Mouse (Mus musculus) T-helper 17 cell (primary cell): ENCODE data around the gene Ssh3.

Experiments
- in situ Hi-C, 2 experiments: fragments of 300-600 bp; cut with MboI, MseI; formaldehyde crosslinking; loops; 1 replicate in 1 of 2; 2 replicates in 1 of 2; pipeline ENCODE4 v1.15.1; 2025; ENCODE audit warnings: high pct_unique_total_duplicates in 2 of 2

Gene Ssh3

GRCm38 (mm10) chr19:4268566-4269361 lies at the start of gene Ssh3:
TSS of gene Ssh3 (minus strand) at chr19:4269180.
- in situ Hi-C loops = loop anchor here (5.0 kb wide), 1 partner anchor 44 kb away; no protein-coding TSS in a partner anchor

- in situ Hi-C loops = no loop called here
Observed at GRCm38 (mm10) chr19:4317181-4317580, 48.2 kb upstream of the Ssh3 start.

GRCm38 (mm10) chr19:4315223-4315944 lies 46.4 kb upstream of the Ssh3 start:
- in situ Hi-C loops = no loop called here

GRCm38 (mm10) chr19:4309776-4310185 lies 40.8 kb upstream of the Ssh3 start:
- in situ Hi-C loops = loop anchor here (5.0 kb wide), 1 partner anchor 42 kb away; the partner anchor contains the start of gene Ssh3 (in 2 of the 2)

- in situ Hi-C loops = no loop called here
Observed at GRCm38 (mm10) chr19:4309302-4309701, 40.3 kb upstream of the Ssh3 start.

GRCm38 (mm10) chr19:4306190-4306577 lies 37.2 kb upstream of the Ssh3 start, which contains the start of gene Grk2:
TSS of gene Grk2 (minus strand) at chr19:4306222.
- in situ Hi-C loops = no loop called here

GRCm38 (mm10) chr19:4305491-4306189 lies 36.7 kb upstream of the Ssh3 start:
- in situ Hi-C loops = no loop called here

GRCm38 (mm10) chr19:4304871-4305321 lies 35.9 kb upstream of the Ssh3 start:
- in situ Hi-C loops = no loop called here

GRCm38 (mm10) chr19:4304251-4304821 lies 35.4 kb upstream of the Ssh3 start:
- in situ Hi-C loops = no loop called here

GRCm38 (mm10) chr19:4303640-4303995 lies 34.6 kb upstream of the Ssh3 start:
- in situ Hi-C loops = no loop called here

- in situ Hi-C loops = no loop called here
Observed at GRCm38 (mm10) chr19:4302936-4303639, 34.1 kb upstream of the Ssh3 start.

- in situ Hi-C loops = no loop called here
Observed at GRCm38 (mm10) chr19:4301735-4302651, 33.0 kb upstream of the Ssh3 start.

GRCm38 (mm10) chr19:4300852-4301734 lies 32.1 kb upstream of the Ssh3 start:
- in situ Hi-C loops = no loop called here

- in situ Hi-C loops = no loop called here
Observed at GRCm38 (mm10) chr19:4300271-4300704, 31.3 kb upstream of the Ssh3 start.

GRCm38 (mm10) chr19:4299574-4300270 lies 30.7 kb upstream of the Ssh3 start:
- in situ Hi-C loops = no loop called here

GRCm38 (mm10) chr19:4299126-4299525 lies 30.1 kb upstream of the Ssh3 start:
- in situ Hi-C loops = no loop called here

GRCm38 (mm10) chr19:4298322-4299121 lies 29.5 kb upstream of the Ssh3 start:
- in situ Hi-C loops = no loop called here
